Mouse (Mus musculus): ENCODE data around the gene Foxp1. TPM values are rescaled to one million over a fixed set of nuclear protein-coding genes. Genes with fewer than 3 reads are reported as not detected.

The Foxp1 gene
- polyA plus RNA-seq, 1 experiment from 2014 or later = 141 TPM

DNA sequence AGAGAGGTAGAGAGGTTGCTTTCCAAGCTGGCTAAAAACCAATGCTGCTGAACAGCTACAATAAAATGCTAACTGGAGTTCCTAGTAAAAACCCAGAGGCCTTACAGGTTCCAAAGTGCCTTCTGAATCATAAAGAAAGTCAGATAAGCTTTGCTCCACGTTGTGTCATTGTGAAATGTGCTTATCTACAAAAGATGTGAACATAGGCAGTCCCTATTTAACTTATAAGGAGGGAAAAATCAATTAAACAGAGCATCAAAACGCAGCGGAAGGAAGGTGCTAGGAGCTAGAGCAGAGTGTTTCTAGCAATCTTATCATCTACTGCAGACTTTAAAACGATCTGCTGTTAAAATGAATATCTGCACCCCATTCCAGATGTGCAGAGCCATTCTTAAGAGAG is 416.5 kb downstream of the Foxp1 start:
- Histone ChIP-seq H3K36me3 (no peaks in the 10 kb centered on the region), H3K9ac (no peak overlapping the region), H3K4me3 (no peak overlapping the region), H3K27ac (no peak overlapping the region), H3K4me1 (peaks cover 38% of the 10 kb centered on the region), H3K9me3 (no peaks in the 10 kb centered on the region), H3K27me3 (no peaks in the 10 kb centered on the region), H3K4me2 (replicated peaks) (no peak overlapping the region)
- 76% methylated on average over 4 of the region's 4 CpGs for WGBS
- ATAC-seq (ENCODE audit: low FRiP score, low read depth) = no peak

DNA sequence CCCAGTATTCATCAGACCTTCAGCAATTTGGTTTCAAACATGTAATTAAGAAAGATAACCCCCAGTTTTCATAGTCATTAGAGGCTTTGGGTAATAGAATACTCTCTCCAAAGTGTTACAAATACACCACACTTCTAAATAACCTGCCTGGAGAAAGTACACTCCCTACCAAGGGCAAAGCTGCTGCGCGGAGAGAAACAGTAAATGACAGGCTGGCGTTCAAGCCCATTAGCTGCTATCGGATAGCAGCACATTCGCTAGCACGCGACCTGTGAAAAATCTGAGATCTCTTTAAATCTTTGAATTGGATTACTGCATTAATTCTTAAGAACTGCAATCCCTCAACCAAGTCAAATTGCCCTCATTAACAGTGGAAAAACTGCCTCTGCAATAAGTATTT is 418.1 kb downstream of the Foxp1 start:
- H3K4me2 ChIP-seq (replicated peaks) = no peak overlapping the region
- H3K9ac ChIP-seq = no peak overlapping the region
- H3K4me1 ChIP-seq = peaks cover 49% of the 10 kb centered on the region
- no peak overlapping the region for H3K4me3 ChIP-seq
- no peaks in the 10 kb centered on the region for H3K9me3 ChIP-seq
- H3K27ac ChIP-seq = no peak overlapping the region
- ATAC-seq (ENCODE audit: low FRiP score, low read depth) = no peak
- 53% methylated on average over 7 of the region's 7 CpGs for WGBS
- no peaks in the 10 kb centered on the region for H3K27me3 ChIP-seq
- H3K36me3 ChIP-seq = no peaks in the 10 kb centered on the region

DNA sequence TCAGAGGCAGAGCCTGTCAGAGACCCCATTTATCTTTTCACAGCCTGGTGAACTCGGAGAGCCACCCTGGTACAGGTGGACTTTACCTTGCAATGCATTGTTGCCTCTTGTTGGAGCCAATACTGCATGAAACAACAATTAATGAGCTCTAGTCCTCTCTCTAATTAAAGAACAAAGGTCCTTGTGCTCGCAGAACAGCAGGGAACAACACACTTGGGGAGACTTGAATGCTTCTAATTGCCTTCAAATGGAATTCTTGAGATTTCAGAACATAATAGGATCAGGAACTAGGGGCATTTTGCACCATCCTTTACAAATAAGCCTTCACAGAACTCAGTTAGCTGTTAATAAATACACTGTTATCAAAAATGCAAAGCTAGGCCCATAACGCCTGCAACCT is 418.6 kb downstream of the Foxp1 start:
- Histone ChIP-seq H3K9ac (no peak overlapping the region), H3K27me3 (no peaks in the 10 kb centered on the region), H3K9me3 (no peaks in the 10 kb centered on the region), H3K4me2 (replicated peaks) (no peak overlapping the region), H3K27ac (no peak overlapping the region), H3K36me3 (no peaks in the 10 kb centered on the region), H3K4me1 (peaks cover 49% of the 10 kb centered on the region), H3K4me3 (no peak overlapping the region)
- WGBS = 48% methylated on average over 3 of the region's 3 CpGs
- ATAC-seq (ENCODE audit: low FRiP score, low read depth) = no peak

- peak; percentile 64 for ATAC-seq (ENCODE audit: low FRiP score, low read depth)
- H3K36me3 ChIP-seq = no peaks in the 10 kb centered on the region
- H3K4me2 ChIP-seq (replicated peaks) = peak overlapping the region; percentile 50
- 4% methylated on average over 6 of the region's 6 CpGs for WGBS
- H3K4me3 ChIP-seq = no peak overlapping the region
- peak overlapping the region; percentile 45 for H3K9ac ChIP-seq
- no peaks in the 10 kb centered on the region for H3K9me3 ChIP-seq
- H3K27ac ChIP-seq = peak overlapping the region; percentile 55; the same call in 1 of the 2 replicates
- no peaks in the 10 kb centered on the region for H3K27me3 ChIP-seq
- peaks cover 56% of the 10 kb centered on the region for H3K4me1 ChIP-seq
Measured at GRCm38 (mm10) chr6:99101489-99101908, 421.0 kb downstream of the Foxp1 start.

DNA sequence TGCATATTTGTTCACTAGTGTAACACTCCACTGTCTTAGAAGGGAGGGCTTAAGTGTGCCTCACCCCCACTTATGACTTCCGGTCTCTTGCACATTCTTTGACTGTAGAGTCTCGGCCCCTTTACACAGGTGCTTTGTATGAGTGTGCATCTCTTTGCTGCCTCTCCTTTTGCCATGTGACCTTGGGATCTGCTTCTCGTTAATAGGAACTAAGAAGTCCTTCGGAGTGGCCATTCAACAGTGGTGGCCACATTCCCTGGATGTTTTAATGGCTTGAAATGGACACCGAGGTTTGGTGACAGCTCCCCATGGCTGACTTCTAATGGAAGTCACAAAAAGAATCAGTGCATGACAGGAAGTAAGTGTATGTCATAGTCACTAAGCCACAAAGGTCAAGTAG is 422.2 kb downstream of the Foxp1 start:
- 32% methylated on average over 5 of the region's 5 CpGs for WGBS
- Histone ChIP-seq H3K4me2 (replicated peaks) (no peak overlapping the region), H3K27ac (no peak overlapping the region), H3K36me3 (no peaks in the 10 kb centered on the region), H3K27me3 (no peaks in the 10 kb centered on the region), H3K4me3 (no peak overlapping the region), H3K4me1 (peaks cover 58% of the 10 kb centered on the region), H3K9ac (no peak overlapping the region), H3K9me3 (no peaks in the 10 kb centered on the region)
- no peak for ATAC-seq (ENCODE audit: low FRiP score, low read depth)

DNA sequence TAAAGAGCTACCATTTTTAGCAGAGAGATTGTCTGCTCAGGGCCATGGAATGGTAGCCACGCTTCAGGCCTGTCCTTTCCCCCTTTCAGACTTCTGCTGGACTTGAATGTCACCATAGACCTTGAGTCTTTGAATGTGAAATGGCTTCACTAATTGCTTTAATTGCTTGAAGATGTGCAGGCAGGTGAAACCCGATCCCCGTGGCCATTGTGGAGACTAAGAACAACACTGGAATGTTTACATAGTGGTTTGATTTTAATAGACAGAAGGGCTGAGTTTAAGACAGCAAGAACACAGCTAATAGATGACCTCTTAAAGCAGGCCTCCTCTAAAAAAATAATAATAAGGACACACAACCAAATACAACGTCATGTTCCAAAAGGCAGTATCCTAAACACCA is 422.7 kb downstream of the Foxp1 start:
- WGBS = 20% methylated on average over 4 of the region's 4 CpGs
- H3K27ac ChIP-seq = no peak overlapping the region
- H3K4me3 ChIP-seq = no peak overlapping the region
- H3K36me3 ChIP-seq = no peaks in the 10 kb centered on the region
- H3K27me3 ChIP-seq = no peaks in the 10 kb centered on the region
- H3K4me2 ChIP-seq (replicated peaks) = no peak overlapping the region
- H3K9ac ChIP-seq = no peak overlapping the region
- no peaks in the 10 kb centered on the region for H3K9me3 ChIP-seq
- peaks cover 58% of the 10 kb centered on the region for H3K4me1 ChIP-seq
- no peak for ATAC-seq (ENCODE audit: low FRiP score, low read depth)

DNA sequence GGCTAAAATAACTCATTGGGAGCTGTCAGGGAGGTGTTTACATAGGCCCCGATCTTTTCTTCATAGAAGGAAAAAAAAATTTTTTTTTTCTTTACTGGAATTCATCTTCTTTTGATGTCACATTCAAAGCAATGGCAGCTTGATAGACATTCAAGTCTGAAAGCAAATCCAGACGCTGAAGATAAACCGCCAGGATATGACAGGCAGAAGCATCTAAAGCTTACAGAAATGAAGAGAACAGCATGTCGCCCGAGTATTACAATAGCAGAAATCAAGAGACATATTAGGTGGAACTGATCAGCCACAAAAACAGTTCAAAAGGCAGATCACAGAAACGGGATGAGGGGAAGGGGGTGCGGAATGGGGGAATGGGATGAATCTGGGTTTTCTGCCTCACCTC is 425.3 kb downstream of the Foxp1 start:
- no peak overlapping the region for H3K4me2 ChIP-seq (replicated peaks)
- H3K27ac ChIP-seq = no peak overlapping the region
- no peak overlapping the region for H3K9ac ChIP-seq
- WGBS = 65% methylated on average over 7 of the region's 7 CpGs
- no peaks in the 10 kb centered on the region for H3K27me3 ChIP-seq
- H3K9me3 ChIP-seq = no peaks in the 10 kb centered on the region
- no peaks in the 10 kb centered on the region for H3K36me3 ChIP-seq
- no peak overlapping the region for H3K4me3 ChIP-seq
- no peak for ATAC-seq (ENCODE audit: low FRiP score, low read depth)
- peaks cover 60% of the 10 kb centered on the region for H3K4me1 ChIP-seq

DNA sequence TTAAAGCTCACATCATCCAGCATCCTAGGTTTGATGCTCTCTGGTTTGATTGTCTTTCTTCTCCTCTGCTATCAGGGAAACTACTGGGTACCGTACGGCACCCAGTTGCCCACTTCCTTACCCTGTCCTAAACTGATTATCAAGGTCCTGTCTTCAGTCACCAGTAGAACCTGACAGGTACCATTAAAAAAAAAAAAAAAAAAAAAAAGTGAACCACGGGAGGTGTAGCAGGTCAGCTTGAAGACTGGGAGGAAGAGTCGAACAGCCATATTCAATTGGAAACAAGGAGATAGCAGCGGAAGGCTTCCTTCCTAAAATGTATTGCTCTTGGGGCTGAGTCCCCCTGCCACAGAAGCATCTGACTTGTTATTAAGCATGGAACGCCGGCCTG is 425.8 kb downstream of the Foxp1 start:
- H3K9me3 ChIP-seq = no peaks in the 10 kb centered on the region
- no peak overlapping the region for H3K27ac ChIP-seq
- H3K4me2 ChIP-seq (replicated peaks) = no peak overlapping the region
- no peaks in the 10 kb centered on the region for H3K36me3 ChIP-seq
- no peak overlapping the region for H3K9ac ChIP-seq
- WGBS = 65% methylated on average over 7 of the region's 7 CpGs
- no peaks in the 10 kb centered on the region for H3K27me3 ChIP-seq
- no peak for ATAC-seq (ENCODE audit: low FRiP score, low read depth)
- no peak overlapping the region for H3K4me3 ChIP-seq
- H3K4me1 ChIP-seq = peaks cover 57% of the 10 kb centered on the region

GRCm38 (mm10) chr6:99096105-99096775 is 426.3 kb downstream of the Foxp1 start:
- ATAC-seq (ENCODE audit: low FRiP score, low read depth) = no peak
- WGBS = 24% methylated on average over 12 of the region's 12 CpGs
- Histone ChIP-seq H3K27ac (peak overlapping the region; percentile 44; the same call in 1 of the 2 replicates), H3K36me3 (no peaks in the 10 kb centered on the region), H3K4me3 (peak overlapping the region; percentile 28), H3K9me3 (no peaks in the 10 kb centered on the region), H3K9ac (peak overlapping the region; percentile 48; the same call in 1 of the 2 replicates), H3K27me3 (no peaks in the 10 kb centered on the region), H3K4me2 (replicated peaks) (peak overlapping the region; percentile 56), H3K4me1 (peaks cover 55% of the 10 kb centered on the region)

DNA sequence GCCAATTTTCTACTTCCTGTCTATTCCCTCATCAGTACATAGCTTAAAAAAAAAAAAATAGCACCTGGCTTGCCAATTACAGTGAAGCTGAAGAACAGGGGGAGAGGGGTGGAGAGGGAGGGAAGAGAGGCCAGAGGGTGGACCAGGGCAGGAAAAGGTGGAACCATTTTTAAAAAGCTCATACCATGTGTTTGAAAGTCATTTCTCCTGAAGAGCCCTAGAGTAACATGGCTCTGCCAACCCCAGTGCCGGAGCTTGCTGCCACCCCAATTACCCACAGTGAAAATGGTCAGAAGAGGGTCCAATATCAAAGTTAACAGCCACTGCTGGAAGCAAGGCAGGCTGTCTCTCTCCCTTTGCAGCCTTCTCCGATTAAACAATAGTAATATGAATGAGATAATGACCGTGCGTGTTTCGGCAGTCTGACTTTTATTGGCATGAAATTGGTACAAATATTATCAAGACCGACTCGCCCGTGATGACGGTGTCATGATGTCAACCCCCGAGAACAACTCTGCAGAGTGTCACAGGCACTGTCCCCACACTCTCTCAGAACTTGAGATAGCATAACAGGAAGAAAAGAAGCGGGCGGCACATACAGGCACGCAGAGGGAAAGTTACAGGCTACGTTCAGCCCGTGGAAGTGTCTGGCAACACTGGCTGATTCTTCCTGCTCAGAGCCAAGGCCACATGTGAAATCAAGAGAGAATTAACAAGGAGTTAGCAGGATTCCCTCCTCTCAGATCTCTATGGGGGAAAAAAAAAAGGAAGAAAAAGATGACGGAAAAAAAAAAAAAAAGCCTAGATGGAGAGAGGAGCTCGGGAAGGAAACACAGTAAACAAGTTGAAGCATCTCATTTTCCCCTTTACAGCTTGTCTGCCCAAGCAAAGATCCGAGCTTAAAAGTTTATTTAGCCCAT is 427.1 kb downstream of the Foxp1 start:
- 21% methylated on average over 18 of the region's 18 CpGs for WGBS
- peak overlapping the region; percentile 48; the same call in 1 of the 2 replicates for H3K9ac ChIP-seq
- peak overlapping the region; percentile 44; the same call in 1 of the 2 replicates for H3K27ac ChIP-seq
- peak; percentile 59; the same call in 1 of the 2 replicates for ATAC-seq (ENCODE audit: low FRiP score, low read depth)
- peak overlapping the region; percentile 56 for H3K4me2 ChIP-seq (replicated peaks)
- no peaks in the 10 kb centered on the region for H3K36me3 ChIP-seq
- no peaks in the 10 kb centered on the region for H3K9me3 ChIP-seq
- peak overlapping the region; percentile 28 for H3K4me3 ChIP-seq
- H3K27me3 ChIP-seq = no peaks in the 10 kb centered on the region
- H3K4me1 ChIP-seq = peaks cover 49% of the 10 kb centered on the region

GRCm38 (mm10) chr6:99094339-99094989 is 428.1 kb downstream of the Foxp1 start:
- no peak for ATAC-seq (ENCODE audit: low FRiP score, low read depth)

GRCm38 (mm10) chr6:99093856-99094255 is 428.7 kb downstream of the Foxp1 start:
- H3K9ac ChIP-seq = no peak overlapping the region
- WGBS = 68% methylated on average over 2 of the region's 2 CpGs

More at GRCm38 (mm10) chr6:99094339-99094989, 428.1 kb downstream of the Foxp1 start:
- Histone ChIP-seq H3K36me3 (no peaks in the 10 kb centered on the region), H3K9me3 (no peaks in the 10 kb centered on the region), H3K27me3 (no peaks in the 10 kb centered on the region), H3K4me2 (replicated peaks) (peak overlapping the region; percentile 21; the same call in 1 of the 2 replicates), H3K27ac (no peak overlapping the region), H3K4me1 (peaks cover 43% of the 10 kb centered on the region), H3K9ac (no peak overlapping the region), H3K4me3 (no peak overlapping the region)
- whole genome bisulfite sequencing = 24% methylated on average over 10 of the region's 10 CpGs

More at GRCm38 (mm10) chr6:99093856-99094255, 428.7 kb downstream of the Foxp1 start:
- H3K4me3 ChIP-seq = no peak overlapping the region
- no peak for ATAC-seq (ENCODE audit: low FRiP score, low read depth)
- no peak overlapping the region for H3K4me2 ChIP-seq (replicated peaks)
- peaks cover 43% of the 10 kb centered on the region for H3K4me1 ChIP-seq
- H3K9me3 ChIP-seq = no peaks in the 10 kb centered on the region
- H3K27ac ChIP-seq = no peak overlapping the region
- H3K27me3 ChIP-seq = no peaks in the 10 kb centered on the region
- H3K36me3 ChIP-seq = no peaks in the 10 kb centered on the region
